Mouse (Mus musculus) fat pad, adult 2 months (tissue): ENCODE measurements around the gene 1700016D06Rik.

Source experiments
- DNase-seq: peaks from one replicate; pipeline ENCODE4 v3.0.0-alpha.2; 2011; ENCODE audit warnings: low read depth, low spot score; ENCODE audit errors: extremely low read depth

1700016D06Rik gene

GRCm38 (mm10) chr8:11635611-11636081 is 65.2 kb downstream of the 1700016D06Rik start, which contains the start of gene Ankrd10:
TSS of gene Ankrd10 (minus strand) at chr8:11635757.
- DNase-seq: peak; percentile 50

GRCm38 (mm10) chr8:11635012-11635577 is 65.8 kb downstream of the 1700016D06Rik start:
- no peak for DNase-seq

GRCm38 (mm10) chr8:11634331-11635011 is 66.4 kb downstream of the 1700016D06Rik start:
- DNase-seq: no peak

- no peak for DNase-seq
Observed at GRCm38 (mm10) chr8:11633414-11633813, 67.4 kb downstream of the 1700016D06Rik start.

- DNase-seq: no peak
Observed at GRCm38 (mm10) chr8:11632406-11632805, 68.5 kb downstream of the 1700016D06Rik start.

GRCm38 (mm10) chr8:11629206-11629605 is 71.7 kb downstream of the 1700016D06Rik start:
- no peak for DNase-seq

GRCm38 (mm10) chr8:11628506-11629132 is 72.2 kb downstream of the 1700016D06Rik start:
- no peak for DNase-seq

GRCm38 (mm10) chr8:11627717-11628116 is 73.1 kb downstream of the 1700016D06Rik start:
- no peak for DNase-seq

- DNase-seq: no peak
Observed at GRCm38 (mm10) chr8:11625084-11625483, 75.8 kb downstream of the 1700016D06Rik start.

- DNase-seq: no peak
Observed at GRCm38 (mm10) chr8:11619091-11619490, 81.8 kb downstream of the 1700016D06Rik start.

- DNase-seq: no peak
Observed at GRCm38 (mm10) chr8:11618063-11618462, 82.8 kb downstream of the 1700016D06Rik start.

GRCm38 (mm10) chr8:11616294-11616693 is 84.6 kb downstream of the 1700016D06Rik start:
- DNase-seq: no peak

GRCm38 (mm10) chr8:11614126-11614835 is 86.6 kb downstream of the 1700016D06Rik start:
- no peak for DNase-seq

GRCm38 (mm10) chr8:11608848-11609247 is 92.0 kb downstream of the 1700016D06Rik start:
- DNase-seq: no peak
